Mouse (Mus musculus) midbrain, embryonic 11.5 days (tissue): Measurements from ENCODE around the gene Lin28a. TPM values are rescaled to one million over a fixed set of nuclear protein-coding genes. Genes with fewer than 3 reads are reported as not detected.
A peak's percentile ranks its signal among the peaks of the same experiment; 100 is the strongest.

ENCODE experiments used
- ATAC-seq: fragments of 200-750 bp; cut with Nextera tagmentation; 2 replicates; pipeline ENCODE4 v1.8.0; 2017; ENCODE audit warnings: moderate TSS enrichment, moderate library complexity; ENCODE audit not compliant: low FRiP score
- DNase-seq: peaks from one replicate; pipeline ENCODE4 v3.0.0; 2015; ENCODE audit warnings: low spot score; ENCODE audit errors: missing footprints
- H3K27ac ChIP-seq: fragments of 300-500 bp; sonication (generic); 2 replicates; pipeline ENCODE4 v1.5.1; 2014; ENCODE audit warnings: low read depth, low read length
- H3K27me3 ChIP-seq: fragments of 300-500 bp; sonication (generic); 2 replicates; pipeline ENCODE4 v1.6.1; 2014; ENCODE audit warnings: mild to moderate bottlenecking, low read length, moderate library complexity, mixed read lengths; ENCODE audit not compliant: control insufficient read depth, insufficient read depth
- H3K36me3 ChIP-seq: fragments of 300-500 bp; sonication (generic); 2 replicates; pipeline ENCODE4 v1.6.1; 2014; ENCODE audit warnings: mild to moderate bottlenecking, low read length, moderate library complexity, mixed read lengths; ENCODE audit not compliant: control insufficient read depth, insufficient read depth
- H3K4me1 ChIP-seq: fragments of 300-500 bp; sonication (generic); 2 replicates; pipeline ENCODE4 v1.6.1; 2014; ENCODE audit warnings: low read length; ENCODE audit not compliant: control insufficient read depth, insufficient read depth
- H3K4me2 ChIP-seq: fragments of 300-500 bp; sonication (generic); 2 replicates; pipeline ENCODE4 v1.6.1; 2014; ENCODE audit warnings: mild to moderate bottlenecking, moderate library complexity
- H3K4me3 ChIP-seq: fragments of 300-500 bp; sonication (generic); 2 replicates; pipeline ENCODE4 v1.5.1; 2014; ENCODE audit warnings: low read depth, low read length
- H3K9ac ChIP-seq: fragments of 300-500 bp; sonication (generic); 2 replicates; pipeline ENCODE4 v1.6.1; 2014; ENCODE audit warnings: low read length
- H3K9me3 ChIP-seq: fragments of 300-500 bp; sonication (generic); 2 replicates; pipeline ENCODE4 v1.6.1; 2016; ENCODE audit warnings: low read length; ENCODE audit not compliant: control insufficient read depth
- WGBS: fragments of 180-500 bp; shearing (Covaris S2); extraction: QIAGEN DNeasy Blood & Tissue Kit; methylation state at CpG from one replicate; pipeline ENCODE4 v1.1.7; 2014; 5-methylcytosine and 5-hydroxymethylcytosine counted together
- polyA plus RNA-seq: library from polyadenylated mRNA; unstranded; fragments of >200 nt; fragmentation: Nextera tagmentation; extraction: Ambion mirVana; gene quantifications from 2 replicates; pipeline ENCODE4 v1.2.1, GENCODE M21; 2014

Lin28a gene
- polyA plus RNA-seq, 1 experiment from 2014 or later = 5.6 TPM

DNA sequence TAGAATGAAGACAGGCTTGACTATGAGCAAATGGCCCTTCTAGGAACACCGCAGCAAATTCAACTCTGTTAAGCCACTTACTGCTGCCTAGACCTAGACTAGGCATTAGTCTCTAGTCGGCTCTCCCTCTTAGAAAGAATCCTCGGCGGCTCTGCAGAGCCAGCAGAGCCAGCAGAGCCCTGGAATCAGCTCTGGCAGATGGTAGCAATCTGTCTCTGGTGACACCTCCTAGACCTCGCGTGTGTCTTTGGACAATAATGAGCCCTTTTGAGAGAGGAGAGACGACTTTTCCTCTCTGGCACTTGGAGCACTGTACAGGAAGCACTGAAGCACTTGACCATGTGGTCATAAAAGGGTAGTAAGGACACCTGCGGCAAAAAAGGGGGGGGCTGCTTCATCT is 46.9 kb downstream of the Lin28a start:
- Histone ChIP-seq H3K9me3 (no peaks in the 10 kb centered on the region), H3K9ac (no peak overlapping the region), H3K4me2 (no peak overlapping the region), H3K4me3 (no peak overlapping the region), H3K36me3 (no peaks in the 10 kb centered on the region), H3K27me3 (no peaks in the 10 kb centered on the region), H3K27ac (no peak overlapping the region), H3K4me1 (peaks cover 28% of the 10 kb centered on the region)
- WGBS = 74% methylated on average over 8 of the region's 8 CpGs
- ATAC-seq (no peak), DNase-seq (peak; percentile 78)

DNA sequence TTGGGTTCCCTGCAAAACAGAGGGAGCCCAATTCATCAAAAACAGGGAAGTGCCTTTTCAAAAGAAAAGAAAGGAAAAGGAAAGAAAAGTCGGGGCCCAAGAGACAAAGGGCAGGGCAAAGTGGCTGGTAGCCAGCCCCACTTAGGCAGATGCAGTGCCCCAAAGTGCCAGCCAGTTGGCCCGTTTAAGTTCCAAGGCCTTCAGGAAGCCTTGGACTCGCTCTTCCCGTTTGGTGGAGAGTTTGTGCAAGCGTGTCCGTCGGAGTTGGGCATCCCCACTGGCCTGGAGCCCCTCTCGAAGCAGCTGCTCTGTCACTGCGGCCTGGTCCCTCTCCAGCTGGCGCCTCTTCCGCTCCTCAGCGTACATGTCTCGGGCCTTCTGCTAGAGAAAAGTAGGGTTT is 47.8 kb downstream of the Lin28a start:
- Histone ChIP-seq H3K36me3 (peaks cover under 1% of the 10 kb centered on the region; the same call in 1 of the 2 replicates), H3K9me3 (no peaks in the 10 kb centered on the region), H3K9ac (no peak overlapping the region), H3K27me3 (no peaks in the 10 kb centered on the region), H3K27ac (no peak overlapping the region), H3K4me3 (no peak overlapping the region), H3K4me1 (peaks cover 28% of the 10 kb centered on the region), H3K4me2 (no peak overlapping the region)
- WGBS = 73% methylated on average over 13 of the region's 13 CpGs
- DNase-seq (peak; percentile 82), ATAC-seq (no peak)

DNA sequence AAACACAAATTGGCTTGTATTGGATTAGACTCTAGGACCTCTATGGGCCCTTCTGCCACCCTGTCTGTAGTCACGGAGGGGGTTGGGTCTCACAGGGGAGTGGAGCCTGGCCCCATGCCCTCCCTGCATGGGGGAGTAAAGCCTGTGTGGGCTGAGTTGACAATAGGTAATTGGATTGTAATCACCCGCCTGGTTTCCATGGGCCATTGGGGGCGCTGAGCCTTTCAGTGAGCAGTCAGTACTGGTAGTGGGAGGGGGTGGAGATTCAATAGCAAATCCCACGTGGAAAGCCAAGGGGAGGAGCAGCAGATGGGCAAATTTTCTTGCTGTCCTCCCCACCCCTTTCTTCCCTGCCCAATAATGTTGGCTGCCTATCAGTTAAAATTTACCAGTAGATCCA is 48.4 kb downstream of the Lin28a start:
- ATAC-seq (no peak), DNase-seq (peak; percentile 89)
- no peak overlapping the region for H3K9ac ChIP-seq
- peak overlapping the region; percentile 17 for H3K27ac ChIP-seq
- H3K9me3 ChIP-seq = no peaks in the 10 kb centered on the region
- H3K36me3 ChIP-seq = peaks cover 6% of the 10 kb centered on the region; the same call in 1 of the 2 replicates
- H3K27me3 ChIP-seq = no peaks in the 10 kb centered on the region
- H3K4me3 ChIP-seq = no peak overlapping the region
- peaks cover 31% of the 10 kb centered on the region for H3K4me1 ChIP-seq
- no peak overlapping the region; the same call in 1 of the 2 replicates for H3K4me2 ChIP-seq
- 9% methylated on average over 4 of the region's 4 CpGs for WGBS

DNA sequence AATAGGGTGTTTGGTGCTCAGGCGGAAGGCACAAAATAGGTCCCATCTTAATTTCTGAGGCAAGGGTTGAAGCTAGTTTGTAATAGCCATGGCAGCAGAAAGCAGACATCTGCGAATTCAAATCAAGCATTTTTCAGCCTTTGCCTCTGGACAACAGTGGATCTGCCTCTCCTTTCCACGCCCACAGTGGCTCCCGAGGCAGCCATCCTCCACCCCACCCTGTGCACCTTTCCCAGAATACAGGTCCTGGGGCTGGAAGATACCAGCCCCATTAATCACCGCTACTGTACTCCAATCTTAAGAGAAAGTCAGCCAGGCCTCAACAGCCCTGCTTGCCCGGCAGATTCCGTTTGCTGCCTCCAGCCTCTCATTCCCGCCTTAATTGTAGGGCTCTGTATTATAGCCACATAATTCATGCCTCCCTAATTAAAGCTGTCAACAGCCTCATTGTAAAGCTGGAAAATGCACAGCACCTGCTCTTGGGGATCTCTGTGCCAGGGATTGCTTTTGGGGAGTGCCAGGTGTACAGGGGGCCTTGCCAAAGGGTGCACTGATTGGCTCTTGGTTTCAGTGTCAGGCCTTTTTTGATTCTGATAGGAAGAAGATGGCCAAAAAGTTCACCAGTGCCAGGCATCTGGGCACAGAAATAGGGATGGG is 49.4 kb downstream of the Lin28a start:
- Histone ChIP-seq H3K9me3 (no peaks in the 10 kb centered on the region), H3K36me3 (peaks cover 8% of the 10 kb centered on the region; the same call in 1 of the 2 replicates), H3K27me3 (no peaks in the 10 kb centered on the region), H3K4me2 (peak overlapping the region; percentile 99), H3K4me1 (peaks cover 31% of the 10 kb centered on the region), H3K4me3 (no peak overlapping the region), H3K9ac (peak overlapping the region; percentile 98; the same call in 1 of the 2 replicates), H3K27ac (peak overlapping the region; percentile 98)
- ATAC-seq (no peak), DNase-seq (peak; percentile 89)
- WGBS = 63% methylated on average over 8 of the region's 8 CpGs

DNA sequence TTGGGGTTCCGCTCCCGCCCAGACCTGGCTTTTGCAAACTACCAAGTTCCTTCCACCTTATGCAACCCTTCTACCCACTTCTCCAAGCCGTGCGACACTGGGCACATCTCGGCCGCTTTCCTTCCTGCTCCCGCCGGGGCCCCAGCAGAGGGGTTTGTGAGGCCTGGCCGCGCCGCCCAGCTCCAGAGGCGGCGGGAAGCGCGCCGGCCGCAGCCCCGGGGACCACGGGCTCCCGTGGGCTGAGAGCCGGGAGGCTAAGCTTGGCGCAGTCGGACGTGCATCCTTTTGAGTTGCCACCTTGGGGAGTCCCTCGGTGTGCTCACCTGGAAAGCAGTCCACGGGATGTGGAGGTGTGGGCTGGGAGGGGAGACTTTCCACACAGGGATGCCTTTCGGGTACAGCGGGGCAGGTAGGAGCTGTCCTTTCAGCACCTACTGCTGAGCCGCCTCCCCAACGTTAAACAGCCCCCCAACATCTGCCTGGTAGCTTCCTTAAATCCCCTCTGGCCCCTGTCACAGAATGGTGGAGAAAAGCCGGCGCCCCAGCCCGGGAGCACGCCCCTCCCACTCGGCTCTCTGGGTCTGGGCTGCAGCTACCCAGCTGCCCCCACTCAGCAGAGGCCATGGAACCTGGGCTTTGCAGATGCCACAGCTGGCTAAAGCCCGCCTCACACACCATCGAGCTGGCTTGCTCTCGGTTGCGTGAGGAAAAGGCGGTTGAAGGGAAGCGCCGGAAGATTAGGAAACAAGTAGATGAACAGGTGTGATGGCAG is 50.3 kb downstream of the Lin28a start, which contains the start of gene Hmgn2:
Hmgn2 (minus strand) TSS at position 501 of the 772 bp plus-strand sequence.
- under 1% methylated on average over 40 of the region's 42 CpGs for WGBS
- H3K9me3 ChIP-seq = no peaks in the 10 kb centered on the region

DNA sequence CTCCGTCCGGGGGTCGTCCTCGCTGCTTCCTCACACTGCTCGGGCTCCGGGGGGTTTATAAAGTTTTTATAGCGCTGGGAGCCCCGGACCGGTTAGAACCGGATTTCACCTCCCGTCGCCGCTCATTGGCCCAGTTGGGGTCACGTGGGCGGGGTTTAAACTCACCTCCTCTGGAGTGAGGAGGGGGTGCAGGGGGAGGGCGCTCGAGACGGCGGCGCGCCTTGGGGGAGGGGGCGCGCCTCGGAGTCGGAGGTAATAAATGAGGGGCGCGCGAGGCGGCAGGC is 50.8 kb downstream of the Lin28a start:
- Histone ChIP-seq H3K9me3 (no peaks in the 10 kb centered on the region), H3K4me3 (peak overlapping the region; percentile 79), H3K27ac (peak overlapping the region; percentile 98), H3K9ac (peak overlapping the region; percentile 98), H3K36me3 (peaks cover 16% of the 10 kb centered on the region; the same call in 1 of the 2 replicates), H3K27me3 (no peaks in the 10 kb centered on the region), H3K4me2 (peak overlapping the region; percentile 99), H3K4me1 (peaks cover 31% of the 10 kb centered on the region)
- no peak for DNase-seq
- WGBS = under 1% methylated on average over 24 of the region's 29 CpGs
- ATAC-seq = peak; percentile 86

More for the DNA sequence above, 50.3 kb downstream of the Lin28a start, which contains the start of gene Hmgn2:
- H3K27ac ChIP-seq = peak within 1 kb of the TSS; percentile 98
- H3K4me1 ChIP-seq = peaks cover 31% of the 10 kb centered on the region
- H3K36me3 ChIP-seq = peaks cover 16% of the 10 kb centered on the region; the same call in 1 of the 2 replicates
- H3K4me2 ChIP-seq = peak within 1 kb of the TSS; percentile 99
- no peaks in the 10 kb centered on the region for H3K27me3 ChIP-seq
- ATAC-seq (peak; percentile 74), DNase-seq (peak; percentile 99)
- peak within 1 kb of the TSS; percentile 98 for H3K9ac ChIP-seq
- peak within 1 kb of the TSS; percentile 79 for H3K4me3 ChIP-seq

DNA sequence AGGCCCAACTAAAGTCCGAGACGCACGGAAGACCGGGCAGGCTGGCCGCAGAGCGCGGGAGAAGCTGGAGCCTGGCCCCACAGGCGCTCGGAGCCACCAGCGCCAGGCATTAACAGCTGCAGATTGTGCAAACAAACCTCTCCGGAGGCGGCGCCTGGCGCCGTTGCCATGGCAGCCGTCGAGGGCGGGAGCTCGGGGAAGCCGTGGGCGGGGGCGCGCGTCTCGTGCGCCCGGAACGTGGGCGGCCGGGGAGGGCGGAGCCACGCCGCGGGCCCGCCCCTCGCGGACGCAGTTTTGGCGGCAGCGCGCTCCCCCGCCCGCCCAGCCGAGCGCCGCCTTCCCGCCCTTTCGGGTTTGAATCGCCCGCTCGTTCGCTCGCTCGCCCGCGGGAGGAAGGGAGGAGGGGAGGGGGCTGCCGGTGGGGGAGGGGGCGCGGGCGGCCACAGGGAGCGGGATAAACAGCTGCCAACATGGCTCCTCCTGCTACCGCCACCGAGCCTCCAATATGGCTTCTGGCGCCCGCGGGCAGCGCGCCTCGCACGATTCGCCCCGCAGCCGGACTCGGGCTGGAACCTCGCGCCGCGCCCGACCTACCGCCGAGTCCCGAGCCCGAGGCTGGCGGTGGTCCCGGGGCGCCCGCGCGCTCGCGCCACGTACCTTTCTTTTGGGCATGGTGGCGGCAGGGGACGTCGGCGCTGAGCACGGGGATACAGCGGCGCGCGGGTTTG is 51.3 kb downstream of the Lin28a start:
- DNase-seq (peak; percentile 100), ATAC-seq (peak; percentile 75)
- Histone ChIP-seq H3K4me3 (peak overlapping the region; percentile 79), H3K27me3 (no peaks in the 10 kb centered on the region), H3K36me3 (peaks cover 16% of the 10 kb centered on the region; the same call in 1 of the 2 replicates), H3K9ac (peak overlapping the region; percentile 98), H3K27ac (peak overlapping the region; percentile 98), H3K4me2 (peak overlapping the region; percentile 99), H3K4me1 (peaks cover 31% of the 10 kb centered on the region), H3K9me3 (no peaks in the 10 kb centered on the region)
- WGBS = under 1% methylated on average over 79 of the region's 101 CpGs

DNA sequence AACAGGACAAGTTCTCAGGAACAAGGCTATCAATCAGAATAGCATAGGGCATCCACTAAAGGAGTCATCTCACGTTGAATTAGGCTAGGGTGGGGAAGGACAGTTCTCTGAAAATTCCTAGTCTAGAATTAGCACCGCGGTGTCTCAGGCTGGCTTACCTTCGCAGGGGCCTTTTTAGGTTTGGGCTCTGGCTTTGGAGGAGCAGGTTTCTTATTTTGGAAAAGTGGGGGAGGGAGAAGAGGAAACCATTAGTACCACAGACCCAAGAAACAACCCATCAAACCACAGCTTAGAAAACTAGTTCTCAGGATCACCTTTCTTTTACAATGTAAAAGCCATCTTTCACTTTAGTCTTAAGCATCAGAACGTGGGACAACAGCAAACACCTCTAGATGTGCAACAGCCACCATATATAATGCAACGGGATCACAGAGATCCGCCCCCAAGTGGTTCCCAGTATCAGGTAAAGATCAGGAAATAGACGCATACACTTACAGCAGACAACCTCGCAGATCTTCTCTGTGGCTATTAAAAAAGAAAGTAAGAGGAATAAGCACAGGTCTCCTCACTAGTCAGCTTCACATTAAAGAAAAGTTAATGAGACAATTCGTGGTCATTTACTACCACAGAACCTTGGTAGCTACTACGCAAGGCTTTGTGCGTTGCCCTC is 52.2 kb downstream of the Lin28a start:
- peaks cover 31% of the 10 kb centered on the region for H3K4me1 ChIP-seq
- no peaks in the 10 kb centered on the region for H3K27me3 ChIP-seq
- peaks cover 16% of the 10 kb centered on the region; the same call in 1 of the 2 replicates for H3K36me3 ChIP-seq
- H3K4me3 ChIP-seq = peak overlapping the region; percentile 79
- peak overlapping the region; percentile 99 for H3K4me2 ChIP-seq
- H3K9ac ChIP-seq = peak overlapping the region; percentile 98
- H3K27ac ChIP-seq = no peak overlapping the region; the same call in 1 of the 2 replicates
- WGBS = 56% methylated on average over 12 of the region's 12 CpGs
- ATAC-seq (no peak), DNase-seq (peak; percentile 83)
- H3K9me3 ChIP-seq = no peaks in the 10 kb centered on the region
